Mouse (Mus musculus): ENCODE results near the gene Rpl22l1. TPM values are rescaled to one million over a fixed set of nuclear protein-coding genes. Genes with fewer than 3 reads are reported as not detected.

The Rpl22l1 gene
- polyA plus RNA-seq, 2 experiments: 191 to 416 TPM

DNA sequence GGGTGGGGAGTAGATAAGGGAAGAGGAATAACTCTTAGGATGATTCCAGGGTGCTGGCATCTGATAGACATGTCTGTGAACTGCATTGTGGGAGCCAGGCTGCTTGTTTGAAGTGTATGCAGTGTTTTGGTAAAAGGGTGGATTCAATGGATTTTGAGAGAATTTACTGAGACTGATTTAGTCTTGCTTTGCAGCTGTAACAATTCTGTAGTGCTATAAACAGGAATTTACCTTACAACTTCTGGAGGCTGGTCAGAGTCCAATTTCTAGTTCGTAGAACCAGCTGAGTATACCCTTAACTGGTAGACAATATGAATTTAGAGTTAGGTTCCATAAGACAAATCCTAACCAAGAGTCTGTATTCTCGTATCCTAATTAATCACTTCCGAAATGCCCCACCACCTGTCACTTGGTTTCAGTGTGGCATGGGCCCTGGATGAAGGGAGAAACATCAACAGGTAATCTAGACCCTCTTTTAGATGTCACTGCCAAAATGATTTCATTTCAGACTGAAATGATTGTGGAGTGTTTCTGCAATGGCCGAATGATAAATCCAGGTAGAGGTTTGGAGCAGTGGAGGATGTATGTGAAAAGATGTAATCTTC is 2.9 kb downstream of the Rpl22l1 start:
- ATAC-seq (ENCODE audit: insufficient read depth) (no peak), DNase-seq (ENCODE audit: low read depth in 3 of 3, low spot score in 3 of 3) (no peak)
- H3K36me3 ChIP-seq (replicated peaks; ENCODE audit: control insufficient read depth, insufficient read depth, low read depth): peaks cover 20% of the 10 kb centered on the region
- H3K4me3 ChIP-seq (ENCODE audit: insufficient read depth in 1 of 2, low read depth in 2 of 2, low read length in 2 of 2): no peak overlapping the region
- no peaks in the 10 kb centered on the region for H3K27me3 ChIP-seq (ENCODE audit: control insufficient read depth, insufficient read depth, low read length)
- H3K27ac ChIP-seq: no peak overlapping the region
- 81% methylated on average over 4 of the region's 4 CpGs for WGBS (ENCODE audit: insufficient replicate concordance)
- H3K9me3 ChIP-seq (ENCODE audit: control insufficient read depth, low read length): no peaks in the 10 kb centered on the region
- H3K9ac ChIP-seq (replicated peaks): no peak overlapping the region
- peaks cover 5 to 8% of the 10 kb centered on the region in 2 experiments for H3K4me1 ChIP-seq (replicated peaks; ENCODE audit: control insufficient read depth in 2 of 2, insufficient read depth in 2 of 2, low read length in 1 of 2)
- TF ChIP-seq CTCF (IDR thresholded peaks at IDR 0.05; ENCODE audit: low read depth): no peak
- no peak for TF ChIP-seq EP300 (IDR thresholded peaks at IDR 0.05; ENCODE audit: low read depth)
- no peak overlapping the region for H3K4me2 ChIP-seq (ENCODE audit: low read depth)

GRCm38 (mm10) chr3:28811441-28811840 is 6.2 kb downstream of the Rpl22l1 start:
- 61% methylated on average over 4 of the region's 4 CpGs for WGBS (ENCODE audit: insufficient replicate concordance)
- no peak for ATAC-seq (ENCODE audit: insufficient read depth)
- DNase-seq (ENCODE audit: low read depth in 3 of 3, low spot score in 3 of 3): no peak

DNA sequence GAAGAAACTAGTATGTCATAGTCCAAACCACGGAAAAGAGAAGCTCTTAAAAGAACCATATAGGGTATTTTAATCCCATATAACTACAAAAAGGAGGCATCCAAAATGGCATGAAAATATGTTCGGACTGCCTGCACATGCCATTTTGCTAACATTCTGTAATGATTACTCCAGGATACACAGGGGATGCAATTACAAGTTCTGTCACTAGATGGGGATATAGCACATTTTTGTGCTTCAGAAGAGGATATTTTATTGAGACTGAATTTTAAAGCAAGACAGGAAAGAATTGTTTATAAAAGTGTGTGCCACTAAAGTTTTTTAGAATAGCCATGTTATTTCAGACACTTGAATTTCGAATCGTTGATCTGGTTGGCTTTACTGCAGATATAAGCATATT is 9.1 kb downstream of the Rpl22l1 start:
- DNase-seq (ENCODE audit: low read depth in 3 of 3, low spot score in 3 of 3) (peak; percentile 35 to 53 (median 51)), ATAC-seq (ENCODE audit: insufficient read depth) (no peak)
- Histone ChIP-seq H3K4me1 (replicated peaks; ENCODE audit: control insufficient read depth in 2 of 2, insufficient read depth in 2 of 2, low read length in 1 of 2) (no peaks in the 10 kb centered on the region; a peak in 1 of 4 replicates), H3K27ac (no peak overlapping the region), H3K4me2 (ENCODE audit: low read depth) (no peak overlapping the region), H3K9me3 (ENCODE audit: control insufficient read depth, low read length) (no peaks in the 10 kb centered on the region), H3K9ac (replicated peaks) (no peak overlapping the region), H3K36me3 (replicated peaks; ENCODE audit: control insufficient read depth, insufficient read depth, low read depth) (no peaks in the 10 kb centered on the region), H3K27me3 (ENCODE audit: control insufficient read depth, insufficient read depth, low read length) (no peaks in the 10 kb centered on the region), H3K4me3 (ENCODE audit: insufficient read depth in 1 of 2, low read depth in 2 of 2, low read length in 2 of 2) (no peak overlapping the region)
- TF ChIP-seq EP300 (IDR thresholded peaks at IDR 0.05; ENCODE audit: low read depth) (no peak), CTCF (IDR thresholded peaks at IDR 0.05; ENCODE audit: low read depth) (peak; percentile 65; the same call in 1 of the 2 replicates)
- WGBS (ENCODE audit: insufficient replicate concordance): 4% methylated on average over 4 of the region's 4 CpGs

More at GRCm38 (mm10) chr3:28811441-28811840, 6.2 kb downstream of the Rpl22l1 start:
- H3K9ac ChIP-seq (replicated peaks): no peak overlapping the region
- TF ChIP-seq CTCF (IDR thresholded peaks at IDR 0.05; ENCODE audit: low read depth): no peak
- H3K36me3 ChIP-seq (replicated peaks; ENCODE audit: control insufficient read depth, insufficient read depth, low read depth): peaks cover 20% of the 10 kb centered on the region
- H3K4me2 ChIP-seq (ENCODE audit: low read depth): no peak overlapping the region
- peaks cover 3 to 4% of the 10 kb centered on the region in 2 experiments; a peak in 2 of 4 replicates for H3K4me1 ChIP-seq (replicated peaks; ENCODE audit: control insufficient read depth in 2 of 2, insufficient read depth in 2 of 2, low read length in 1 of 2)
- H3K9me3 ChIP-seq (ENCODE audit: control insufficient read depth, low read length): no peaks in the 10 kb centered on the region
- H3K27me3 ChIP-seq (ENCODE audit: control insufficient read depth, insufficient read depth, low read length): no peaks in the 10 kb centered on the region
- H3K4me3 ChIP-seq (ENCODE audit: insufficient read depth in 1 of 2, low read depth in 2 of 2, low read length in 2 of 2): no peak overlapping the region
- H3K27ac ChIP-seq: no peak overlapping the region

DNA sequence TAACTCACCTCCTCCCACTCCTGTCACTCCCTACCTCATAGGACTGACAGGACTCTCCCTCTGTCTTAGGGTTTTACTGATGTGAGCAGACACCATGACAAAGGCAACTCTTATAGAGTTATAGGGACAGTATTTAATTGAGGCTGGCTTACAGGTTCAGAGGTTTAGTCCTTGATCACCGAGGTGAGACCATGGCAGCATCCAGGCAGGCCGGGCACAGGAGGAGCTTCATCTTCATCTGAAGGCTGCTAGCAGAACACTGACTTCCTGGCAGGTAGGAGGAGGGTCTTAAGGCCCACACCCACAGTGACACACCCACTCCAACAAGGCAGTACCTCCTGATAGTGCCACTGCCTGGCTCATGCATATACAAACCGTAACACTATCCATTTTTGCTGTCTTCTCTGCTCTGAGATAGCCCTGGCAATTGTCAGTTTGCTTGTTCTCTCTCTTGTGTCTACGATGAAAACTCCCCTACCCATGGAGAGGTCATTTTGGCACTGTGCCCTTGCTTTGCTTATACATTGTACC is 10.8 kb downstream of the Rpl22l1 start:
- H3K9ac ChIP-seq (replicated peaks): no peak overlapping the region
- H3K27me3 ChIP-seq (ENCODE audit: control insufficient read depth, insufficient read depth, low read length): no peaks in the 10 kb centered on the region
- no peaks in the 10 kb centered on the region for H3K36me3 ChIP-seq (replicated peaks; ENCODE audit: control insufficient read depth, insufficient read depth, low read depth)
- ATAC-seq (ENCODE audit: insufficient read depth): 0 out of 2 replicates have a peak, but pooled peaks have one; percentile 23
- H3K4me1 ChIP-seq (replicated peaks; ENCODE audit: control insufficient read depth in 2 of 2, insufficient read depth in 2 of 2, low read length in 1 of 2): no peaks in the 10 kb centered on the region; a peak in 1 of 4 replicates
- H3K4me2 ChIP-seq (ENCODE audit: low read depth): no peak overlapping the region
- H3K27ac ChIP-seq: no peak overlapping the region
- no peak for TF ChIP-seq EP300 (IDR thresholded peaks at IDR 0.05; ENCODE audit: low read depth)
- TF ChIP-seq CTCF (IDR thresholded peaks at IDR 0.05; ENCODE audit: low read depth): no peak
- 40% methylated on average over 4 of the region's 4 CpGs for WGBS (ENCODE audit: insufficient replicate concordance)
- H3K9me3 ChIP-seq (ENCODE audit: control insufficient read depth, low read length): no peaks in the 10 kb centered on the region
- H3K4me3 ChIP-seq (ENCODE audit: insufficient read depth in 1 of 2, low read depth in 2 of 2, low read length in 2 of 2): no peak overlapping the region
- no peak for DNase-seq (ENCODE audit: low read depth in 3 of 3, low spot score in 3 of 3)

DNA sequence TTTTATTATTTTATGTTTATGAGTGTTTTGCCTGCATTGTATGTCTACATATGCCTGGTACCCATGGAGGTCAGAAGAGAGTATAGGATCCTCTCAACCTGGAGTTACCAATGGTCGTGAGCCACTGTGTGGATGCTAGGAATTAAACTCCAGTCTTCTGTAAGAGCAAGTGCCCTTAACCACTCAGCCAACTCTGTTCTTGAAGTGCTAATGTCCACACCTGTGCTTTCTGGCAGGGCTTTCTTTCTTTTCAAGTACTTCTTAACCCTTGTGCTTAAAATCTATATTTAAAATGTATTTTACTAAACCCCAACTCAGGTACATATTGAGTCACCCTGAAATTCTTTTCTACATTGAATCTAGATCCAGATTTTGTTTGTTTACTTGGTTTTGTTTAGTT is 21.0 kb downstream of the Rpl22l1 start:
- Histone ChIP-seq H3K9me3 (ENCODE audit: control insufficient read depth, low read length) (no peaks in the 10 kb centered on the region), H3K36me3 (replicated peaks; ENCODE audit: control insufficient read depth, insufficient read depth, low read depth) (no peaks in the 10 kb centered on the region), H3K4me3 (ENCODE audit: insufficient read depth in 1 of 2, low read depth in 2 of 2, low read length in 2 of 2) (no peak overlapping the region), H3K9ac (replicated peaks) (no peak overlapping the region), H3K27me3 (ENCODE audit: control insufficient read depth, insufficient read depth, low read length) (no peaks in the 10 kb centered on the region), H3K4me2 (ENCODE audit: low read depth) (no peak overlapping the region), H3K27ac (no peak overlapping the region), H3K4me1 (replicated peaks; ENCODE audit: control insufficient read depth in 2 of 2, insufficient read depth in 2 of 2, low read length in 1 of 2) (no peaks in the 10 kb centered on the region)
- no peak for ATAC-seq (ENCODE audit: insufficient read depth)
- TF ChIP-seq EP300 (IDR thresholded peaks at IDR 0.05; ENCODE audit: low read depth) (no peak), CTCF (IDR thresholded peaks at IDR 0.05; ENCODE audit: low read depth) (no peak)
- 57% methylated on average over 1 of the region's 1 CpGs for WGBS (ENCODE audit: insufficient replicate concordance)
- DNase-seq (ENCODE audit: low read depth in 3 of 3, low spot score in 3 of 3): no peak
